Mouse (Mus musculus) small intestine, adult 2 months (tissue): Measurements from ENCODE around the gene Mfn2. TPM values are rescaled to one million over a fixed set of nuclear protein-coding genes. Genes with fewer than 3 reads are reported as not detected.

Source experiments
- H3K27ac ChIP-seq: fragments of 200-500 bp; 2 replicates; pipeline ENCODE4 v1.5.1; 2012; ENCODE audit warnings: low read depth, low read length, control low read depth, inconsistent platforms; ENCODE audit not compliant: insufficient read depth
- H3K27me3 ChIP-seq: fragments of 200-500 bp; 2 replicates; pipeline ENCODE4 v1.6.1; 2012; ENCODE audit warnings: mild to moderate bottlenecking, moderate library complexity, low read length, inconsistent platforms; ENCODE audit not compliant: control insufficient read depth, insufficient read depth
- H3K36me3 ChIP-seq: fragments of 200-500 bp; 2 replicates; pipeline ENCODE4 v1.6.1; 2012; ENCODE audit warnings: mild to moderate bottlenecking, low read length, control low read depth, inconsistent platforms; ENCODE audit not compliant: control insufficient read depth, insufficient read depth
- H3K4me1 ChIP-seq: fragments of 200-500 bp; 2 replicates; pipeline ENCODE4 v1.6.1; 2012; ENCODE audit warnings: low read length, inconsistent platforms, mixed read lengths; ENCODE audit not compliant: control insufficient read depth, insufficient read depth, insufficient read length
- H3K4me3 ChIP-seq: fragments of 200-500 bp; 2 replicates; pipeline ENCODE4 v1.5.1; 2012; ENCODE audit warnings: low read depth, mild to moderate bottlenecking, control low read depth, inconsistent platforms, low read length, moderate library complexity
- CTCF ChIP-seq: fragments of 200-500 bp; IDR thresholded peaks from 2 replicates; pipeline ENCODE4 v1.5.1; 2012; ENCODE audit warnings: low read depth, mild to moderate bottlenecking, control low read depth, inconsistent platforms, low read length, moderate library complexity, mixed read lengths; ENCODE audit not compliant: insufficient replicate concordance, insufficient read length; ENCODE audit errors: extremely low read depth
- POLR2A ChIP-seq: fragments of 200-500 bp; IDR thresholded peaks from 2 replicates; pipeline ENCODE4 v1.6.1; 2012; ENCODE audit warnings: low read depth, mild to moderate bottlenecking, control low read depth, inconsistent platforms, low read length, moderate library complexity
- WGBS: fragments of 180-500 bp; shearing (Covaris S2); methylation state at CpG from one replicate; pipeline ENCODE4 v1.1.7; 2018; 5-methylcytosine and 5-hydroxymethylcytosine counted together
- polyA plus RNA-seq: library from polyadenylated mRNA; depleted of rRNA; stranded (reverse); fragments of >200 nt; gene quantifications from 2 replicates; pipeline ENCODE4 v1.2.3, GENCODE M21; 2012

Gene Mfn2
- polyA plus RNA-seq, 1 experiment: 72.8 TPM

DNA sequence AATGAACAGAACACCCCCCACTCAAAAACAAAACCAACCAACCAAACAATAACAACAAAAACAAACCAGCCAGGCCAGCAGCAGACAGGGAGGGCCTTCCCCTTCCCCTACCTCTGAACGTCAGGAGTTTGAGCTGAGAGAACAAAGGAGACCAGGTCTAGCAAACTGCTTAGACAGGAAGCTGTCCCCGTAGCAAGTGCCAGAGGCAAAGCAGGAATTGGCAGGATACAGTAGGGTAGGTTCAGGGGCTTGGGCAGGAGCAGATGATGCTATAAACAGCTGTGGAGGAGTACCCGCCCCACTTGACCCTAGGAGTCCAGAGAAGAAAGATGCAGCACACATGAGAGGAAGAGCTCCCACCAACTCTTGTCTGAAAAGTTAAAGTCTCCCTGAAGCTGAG lies 29.6 kb upstream of the Mfn2 start:
- Histone ChIP-seq H3K36me3 (no peaks in the 10 kb centered on the region), H3K27ac (no peak overlapping the region), H3K4me1 (peaks cover 2% of the 10 kb centered on the region; the same call in 1 of the 2 replicates), H3K4me3 (no peak overlapping the region), H3K27me3 (no peaks in the 10 kb centered on the region)
- WGBS: 62% methylated on average over 3 of the region's 3 CpGs
- TF ChIP-seq POLR2A: no peak

DNA sequence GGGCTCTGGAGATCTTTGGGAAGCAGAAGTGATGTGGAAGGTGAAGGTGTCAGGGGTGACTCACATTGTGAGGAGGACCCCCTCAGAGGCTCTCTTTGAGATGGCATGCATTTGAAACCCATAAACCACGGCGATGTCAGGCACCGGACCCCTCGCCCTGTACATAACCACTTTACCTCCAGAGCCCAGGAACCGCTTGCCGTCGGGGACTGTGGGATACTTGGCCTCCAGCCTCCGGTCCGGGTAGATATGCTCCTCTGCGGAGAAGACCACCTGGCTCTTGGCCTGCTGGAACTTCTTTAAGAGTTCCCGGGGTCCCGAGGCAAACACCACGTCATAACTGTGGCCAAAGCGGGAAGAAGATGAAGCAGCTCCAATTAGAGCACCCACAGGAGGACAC lies 26.4 kb upstream of the Mfn2 start:
- no peak for TF ChIP-seq CTCF
- TF ChIP-seq POLR2A: no peak
- Histone ChIP-seq H3K4me1 (peaks cover 6% of the 10 kb centered on the region; the same call in 1 of the 2 replicates), H3K4me3 (no peak overlapping the region), H3K27ac (no peak overlapping the region), H3K27me3 (no peaks in the 10 kb centered on the region), H3K36me3 (no peaks in the 10 kb centered on the region)
- 92% methylated on average over 14 of the region's 14 CpGs for WGBS

GRCm38 (mm10) chr4:147928540-147928939 lies 24.0 kb upstream of the Mfn2 start:
- Histone ChIP-seq H3K27me3 (no peaks in the 10 kb centered on the region), H3K4me3 (no peak overlapping the region), H3K27ac (no peak overlapping the region), H3K4me1 (peaks cover 4% of the 10 kb centered on the region; the same call in 1 of the 2 replicates), H3K36me3 (no peaks in the 10 kb centered on the region)
- TF ChIP-seq POLR2A (no peak), CTCF (no peak)
- 81% methylated on average over 7 of the region's 7 CpGs for WGBS

DNA sequence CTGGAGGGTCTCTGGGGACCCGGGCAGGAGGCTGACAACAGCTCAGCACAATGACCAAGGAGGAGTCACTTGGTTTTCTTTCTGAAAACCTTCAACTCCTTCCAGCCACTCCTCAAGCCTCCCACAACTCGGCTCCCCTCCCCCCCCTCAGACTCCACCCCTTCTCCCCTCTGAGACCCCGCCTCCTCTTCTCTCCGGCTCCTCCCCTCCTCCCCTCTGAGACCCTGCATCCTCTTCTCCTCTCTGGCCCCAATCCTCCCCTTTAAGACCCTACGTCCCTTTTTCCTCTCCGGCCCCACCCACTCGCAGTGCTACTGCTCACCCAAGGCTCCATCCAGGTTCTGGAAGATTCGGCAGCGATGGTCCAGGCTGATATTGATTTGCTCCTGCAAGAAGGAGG lies 23.6 kb upstream of the Mfn2 start:
- peaks cover 4% of the 10 kb centered on the region; the same call in 1 of the 2 replicates for H3K4me1 ChIP-seq
- no peak overlapping the region for H3K4me3 ChIP-seq
- H3K27me3 ChIP-seq: no peaks in the 10 kb centered on the region
- no peaks in the 10 kb centered on the region for H3K36me3 ChIP-seq
- H3K27ac ChIP-seq: no peak overlapping the region
- 36% methylated on average over 9 of the region's 9 CpGs for WGBS
- TF ChIP-seq CTCF (no peak), POLR2A (no peak)

GRCm38 (mm10) chr4:147927705-147928104 lies 23.2 kb upstream of the Mfn2 start:
- 42% methylated on average over 8 of the region's 8 CpGs for WGBS
- no peak overlapping the region for H3K27ac ChIP-seq
- TF ChIP-seq POLR2A (no peak), CTCF (no peak)

DNA sequence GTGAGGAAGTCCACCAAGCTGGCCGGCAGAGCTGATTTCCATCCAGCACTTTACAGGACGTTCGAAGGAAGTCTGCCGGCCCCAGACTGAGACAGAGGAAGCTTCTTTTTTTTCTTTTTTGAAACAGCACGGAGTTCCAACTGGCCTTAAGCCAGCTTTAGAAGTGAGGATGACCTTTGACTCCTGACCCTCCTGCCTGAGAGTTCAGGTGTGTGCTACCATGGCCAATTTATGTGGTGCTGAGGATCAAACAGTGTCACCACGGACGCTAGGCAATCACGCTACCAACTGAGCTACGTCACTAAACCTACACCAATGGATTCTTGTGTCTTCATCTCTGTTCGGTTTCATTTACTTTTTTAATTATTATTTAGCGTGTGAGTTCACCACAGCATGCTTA lies 17.8 kb upstream of the Mfn2 start:
- Histone ChIP-seq H3K4me3 (no peak overlapping the region), H3K27me3 (no peaks in the 10 kb centered on the region), H3K36me3 (no peaks in the 10 kb centered on the region), H3K27ac (no peak overlapping the region), H3K4me1 (no peaks in the 10 kb centered on the region)
- 68% methylated on average over 11 of the region's 11 CpGs for WGBS
- TF ChIP-seq POLR2A (no peak), CTCF (no peak)

More at GRCm38 (mm10) chr4:147927705-147928104, 23.2 kb upstream of the Mfn2 start:
- H3K27me3 ChIP-seq: no peaks in the 10 kb centered on the region
- no peak overlapping the region for H3K4me3 ChIP-seq
- no peaks in the 10 kb centered on the region for H3K36me3 ChIP-seq
- H3K4me1 ChIP-seq: peaks cover 4% of the 10 kb centered on the region; the same call in 1 of the 2 replicates

- H3K36me3 ChIP-seq: 0 out of 2 replicates have a peak, but pooled peaks cover 2% of the 10 kb centered on the region
- H3K27me3 ChIP-seq: no peaks in the 10 kb centered on the region
- H3K4me1 ChIP-seq: no peaks in the 10 kb centered on the region
- no peak overlapping the region for H3K27ac ChIP-seq
- WGBS: 56% methylated on average over 10 of the region's 10 CpGs
- TF ChIP-seq POLR2A (no peak), CTCF (no peak)
- H3K4me3 ChIP-seq: no peak overlapping the region
Observed at GRCm38 (mm10) chr4:147920973-147921372, 16.5 kb upstream of the Mfn2 start.
